Mouse (Mus musculus): ENCODE results near the gene E130208F15Rik.

The E130208F15Rik gene

GRCm38 (mm10) chr7:30332622-30333259, 11.2 kb downstream of the E130208F15Rik start:
- DNase-seq (ENCODE audit: low read depth in 1 of 2, low spot score in 2 of 2) = no peak

GRCm38 (mm10) chr7:30333436-30333835, 11.9 kb downstream of the E130208F15Rik start:
- DNase-seq (ENCODE audit: low read depth in 1 of 2, low spot score in 2 of 2) = no peak

GRCm38 (mm10) chr7:30334563-30334962, 13.0 kb downstream of the E130208F15Rik start:
- DNase-seq (ENCODE audit: low read depth in 1 of 2, low spot score in 2 of 2) = no peak

GRCm38 (mm10) chr7:30335688-30336087, 14.1 kb downstream of the E130208F15Rik start:
- no peak for DNase-seq (ENCODE audit: low read depth in 1 of 2, low spot score in 2 of 2)

- DNase-seq (ENCODE audit: low read depth in 1 of 2, low spot score in 2 of 2) = peak; percentile 33 to 44
Measured at GRCm38 (mm10) chr7:30336384-30336783, 14.8 kb downstream of the E130208F15Rik start.

GRCm38 (mm10) chr7:30339432-30340109, 18.0 kb downstream of the E130208F15Rik start:
- no peak for DNase-seq (ENCODE audit: low read depth in 1 of 2, low spot score in 2 of 2)

- no peak for DNase-seq (ENCODE audit: low read depth in 1 of 2, low spot score in 2 of 2)
Measured at GRCm38 (mm10) chr7:30346635-30347379, 25.3 kb downstream of the E130208F15Rik start.

GRCm38 (mm10) chr7:30347828-30348227, 26.3 kb downstream of the E130208F15Rik start:
- DNase-seq (ENCODE audit: low read depth in 1 of 2, low spot score in 2 of 2) = peak in 1 of 2 experiments; percentile 40

- DNase-seq (ENCODE audit: low read depth in 1 of 2, low spot score in 2 of 2) = peak; percentile 17 to 53
Measured at GRCm38 (mm10) chr7:30353279-30353822, 31.8 kb downstream of the E130208F15Rik start.

- DNase-seq (ENCODE audit: low read depth in 1 of 2, low spot score in 2 of 2) = no peak
Measured at GRCm38 (mm10) chr7:30354059-30354458, 32.5 kb downstream of the E130208F15Rik start.

- no peak for DNase-seq (ENCODE audit: low read depth in 1 of 2, low spot score in 2 of 2)
Measured at GRCm38 (mm10) chr7:30358378-30359186, 37.0 kb downstream of the E130208F15Rik start.

GRCm38 (mm10) chr7:30359276-30359865, 37.8 kb downstream of the E130208F15Rik start:
- DNase-seq (ENCODE audit: low read depth in 1 of 2, low spot score in 2 of 2) = no peak

GRCm38 (mm10) chr7:30360028-30360427, 38.5 kb downstream of the E130208F15Rik start:
- no peak for DNase-seq (ENCODE audit: low read depth in 1 of 2, low spot score in 2 of 2)

GRCm38 (mm10) chr7:30362652-30363343, 41.3 kb downstream of the E130208F15Rik start, which contains the start of gene Lrfn3:
TSS of gene Lrfn3 (minus strand) at chr7:30362772.
- no peak for DNase-seq (ENCODE audit: low read depth in 1 of 2, low spot score in 2 of 2)

GRCm38 (mm10) chr7:30363344-30363738, 41.8 kb downstream of the E130208F15Rik start:
- no peak for DNase-seq (ENCODE audit: low read depth in 1 of 2, low spot score in 2 of 2)

GRCm38 (mm10) chr7:30367466-30367865, 45.9 kb downstream of the E130208F15Rik start:
- DNase-seq (ENCODE audit: low read depth in 1 of 2, low spot score in 2 of 2) = no peak

Measured in monocyte, adult 2 months (primary cell).